Mouse (Mus musculus) mouse trophoblast stem cell (cell line): ENCODE results near the gene Jchain.

ENCODE experiments used
- in situ Hi-C, 2 experiments: fragments of 300-500 bp; cut with MseI, MboI; formaldehyde crosslinking; loops; 2 replicates in 1 of 2; 3 replicates in 1 of 2; pipeline ENCODE4 v1.15.1; 2025

The Jchain gene

DNA sequence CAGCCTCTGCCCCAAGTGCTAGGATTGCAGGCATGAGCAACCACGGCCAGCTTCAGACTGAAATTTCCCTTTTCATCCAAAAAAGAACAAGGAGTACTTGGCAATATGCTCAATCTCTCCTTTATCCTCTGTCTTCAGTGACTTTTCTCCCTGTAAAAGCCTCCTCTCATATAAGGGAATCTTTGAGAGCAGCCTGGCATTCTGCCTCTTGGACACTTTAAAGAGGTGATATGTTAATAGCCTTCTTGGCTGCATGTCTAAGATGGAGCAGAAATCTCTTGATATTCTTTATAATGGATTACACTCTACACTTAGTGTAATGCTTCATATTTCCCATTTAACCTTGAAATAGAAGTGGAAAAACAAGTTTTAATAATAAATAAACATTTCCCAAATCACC lies 3.2 kb upstream of the Jchain start:
- in situ Hi-C loops: no loop called here

DNA sequence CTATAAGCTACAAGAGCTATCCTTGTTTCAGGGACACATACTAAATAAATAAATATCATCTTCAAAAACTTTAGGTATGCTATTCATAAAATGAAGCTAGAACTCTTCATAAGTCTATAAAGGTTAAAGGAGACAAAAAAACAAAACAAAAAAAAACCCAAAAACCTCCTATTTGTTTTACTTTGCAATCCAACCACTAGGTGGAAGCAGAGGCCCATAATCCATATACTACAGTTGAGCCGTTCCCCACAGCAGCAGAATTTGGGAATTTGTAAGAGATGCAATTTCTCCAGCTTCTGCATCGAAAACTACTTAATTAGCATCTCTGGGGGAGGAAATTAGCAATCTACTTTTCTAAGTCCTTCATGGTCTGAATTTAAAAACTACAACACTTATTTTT lies 8.5 kb downstream of the Jchain start:
- in situ Hi-C loops: no loop called here

DNA sequence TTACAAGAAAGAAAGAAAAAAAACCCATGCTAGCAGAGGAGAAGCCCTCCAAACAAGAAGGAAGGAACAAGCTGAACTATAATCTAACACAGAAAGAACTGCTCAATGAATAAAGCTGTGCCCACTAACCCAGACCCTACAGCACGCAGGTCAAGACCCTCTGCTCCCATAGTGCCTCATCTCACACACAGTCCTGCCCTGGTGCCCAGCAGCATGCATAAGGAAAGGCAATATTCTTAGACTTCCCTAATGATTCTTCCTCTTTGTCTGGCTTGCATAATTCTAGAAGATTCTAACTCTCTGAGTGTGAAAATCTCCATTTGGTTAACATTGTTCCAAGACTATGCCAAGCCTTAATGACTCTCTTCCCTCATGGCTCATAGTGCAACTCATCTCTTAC lies 18.7 kb downstream of the Jchain start:
- in situ Hi-C loops: no loop called here

DNA sequence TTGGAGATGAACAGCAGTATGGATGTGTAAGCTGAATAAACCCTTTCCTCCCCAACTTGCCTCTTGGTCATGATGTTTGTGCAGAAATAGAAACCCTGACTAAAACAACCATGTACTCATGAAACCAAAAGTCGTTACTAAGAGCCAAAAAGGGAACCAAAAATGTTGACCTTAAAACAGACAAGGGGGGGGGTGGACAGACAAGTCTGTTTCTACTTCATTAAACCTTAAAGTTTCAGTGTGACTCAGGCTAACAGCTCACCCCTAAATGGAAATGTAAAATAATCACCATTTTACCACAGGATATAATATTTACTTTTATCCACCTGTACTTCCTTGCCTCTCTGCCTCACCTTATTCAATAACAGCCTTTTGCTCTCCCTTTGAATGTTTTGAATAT lies 19.1 kb downstream of the Jchain start:
- in situ Hi-C loops: no loop called here

DNA sequence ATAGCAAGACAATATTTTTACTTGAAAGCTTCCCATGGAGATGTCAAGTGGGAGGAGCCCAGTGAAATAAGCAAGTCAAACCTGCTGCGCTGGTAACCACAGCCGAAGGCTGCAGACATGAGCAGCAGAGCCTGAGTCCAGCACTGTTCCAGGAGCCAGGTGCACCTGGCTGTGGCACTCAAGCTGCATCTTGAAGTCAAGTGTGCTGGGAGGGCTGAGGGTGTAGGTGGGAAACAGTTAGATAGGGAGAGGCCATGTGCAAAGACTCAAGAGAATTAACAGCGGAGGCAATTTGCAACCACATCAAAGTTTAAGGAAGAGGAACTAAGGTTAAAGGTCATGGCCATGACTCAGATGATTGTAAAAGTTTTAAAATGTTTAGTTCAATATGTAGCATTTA lies 27.9 kb downstream of the Jchain start:
- in situ Hi-C loops: no loop called here

DNA sequence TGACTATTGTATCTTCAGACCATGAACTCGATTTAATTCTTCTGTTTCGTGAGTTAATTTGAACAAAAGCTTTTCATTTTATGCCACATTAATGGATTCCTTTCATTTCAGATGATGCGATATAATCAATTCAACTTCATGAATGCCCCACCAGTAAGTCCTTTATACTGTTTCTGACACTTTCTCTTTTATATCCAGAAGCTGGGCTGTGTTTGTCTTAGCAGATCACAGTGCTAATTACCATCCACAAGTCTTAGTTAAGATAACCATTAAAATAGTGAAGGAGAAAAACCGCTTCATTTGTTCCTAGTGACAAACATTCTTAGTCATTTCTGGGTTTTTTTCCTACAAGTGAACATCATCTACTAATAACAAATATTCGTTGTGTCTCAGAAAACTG lies 36.6 kb downstream of the Jchain start:
- in situ Hi-C loops: no loop called here

DNA sequence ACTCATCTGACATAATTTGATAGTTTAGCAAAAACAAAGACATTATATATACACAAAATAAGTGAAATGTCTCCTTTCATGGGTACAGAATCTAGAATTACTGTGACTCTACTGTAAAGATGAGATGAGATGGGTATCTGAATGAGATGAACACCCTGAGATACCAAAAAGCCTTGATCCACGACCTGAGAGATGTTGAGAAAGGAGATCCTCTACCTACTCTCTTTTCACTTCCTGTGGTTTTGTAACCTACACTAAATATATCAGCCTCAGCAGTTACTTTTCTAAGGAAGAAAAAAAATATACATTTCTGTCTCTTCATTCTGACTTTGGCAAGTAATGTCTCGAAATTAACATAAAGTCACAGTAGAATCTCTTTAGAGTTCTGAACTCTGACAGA lies 38.7 kb downstream of the Jchain start:
- in situ Hi-C loops: no loop called here

DNA sequence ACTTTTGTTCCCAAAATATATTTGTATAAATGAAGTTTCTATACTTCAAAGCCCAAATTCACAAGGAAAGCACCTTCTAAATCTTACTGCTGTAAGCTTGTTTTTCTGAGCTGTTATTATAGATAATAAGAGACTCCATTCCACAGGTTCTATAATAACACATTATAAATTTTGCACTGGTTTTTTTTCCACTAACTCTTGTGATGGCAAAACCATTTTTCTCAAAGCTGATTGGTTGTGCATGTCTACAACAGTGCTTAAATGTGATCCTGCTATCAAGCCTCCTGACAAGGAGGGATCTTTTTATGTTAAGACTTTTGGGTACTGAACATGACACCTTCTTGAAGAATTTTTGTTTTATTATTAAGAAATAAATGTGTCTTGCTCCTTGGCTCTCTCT lies 40.0 kb downstream of the Jchain start, which contains the start of gene Enam:
Enam (plus strand) TSS at position 301 of the 400 bp plus-strand sequence.
- in situ Hi-C loops: no loop called here
